Mouse (Mus musculus): ENCODE data around the gene Hmgcr.

Gene Hmgcr

DNA sequence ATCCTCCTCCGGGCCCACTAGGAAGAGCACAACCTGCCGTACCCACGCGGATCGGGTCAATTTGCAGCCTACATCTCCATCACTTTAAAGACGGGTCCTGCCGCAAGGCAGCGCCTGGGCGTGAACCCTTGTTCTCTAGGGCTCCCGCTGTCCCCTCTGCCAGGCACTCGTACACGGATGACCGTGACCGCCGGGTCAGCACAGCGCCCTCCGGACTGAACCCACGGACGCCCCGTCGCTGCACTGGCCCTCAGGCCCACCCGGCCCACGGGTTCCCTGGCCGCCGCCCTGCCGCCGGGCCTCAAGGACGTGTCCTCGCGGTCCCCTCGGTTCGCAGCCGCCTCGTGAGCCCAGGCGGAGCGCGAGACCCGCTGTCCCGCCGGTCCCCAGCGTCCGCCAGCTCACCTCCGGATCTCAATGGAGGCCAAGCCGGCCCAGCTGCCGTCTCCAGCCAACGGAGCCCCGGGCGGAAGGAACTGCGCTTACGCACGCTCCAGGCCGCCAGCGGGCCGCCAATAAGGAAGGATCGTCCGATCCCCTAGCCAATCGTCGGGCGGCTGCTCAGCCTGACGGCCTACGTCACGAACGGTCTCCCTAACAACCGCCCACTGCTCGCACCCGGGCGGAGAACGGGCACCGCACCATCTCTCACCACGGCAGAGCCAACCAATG is at the start of gene Hmgcr:
Hmgcr (minus strand) TSS at position 531 of the 672 bp plus-strand sequence.
- peak; percentile 96 for DNase-seq

DNA sequence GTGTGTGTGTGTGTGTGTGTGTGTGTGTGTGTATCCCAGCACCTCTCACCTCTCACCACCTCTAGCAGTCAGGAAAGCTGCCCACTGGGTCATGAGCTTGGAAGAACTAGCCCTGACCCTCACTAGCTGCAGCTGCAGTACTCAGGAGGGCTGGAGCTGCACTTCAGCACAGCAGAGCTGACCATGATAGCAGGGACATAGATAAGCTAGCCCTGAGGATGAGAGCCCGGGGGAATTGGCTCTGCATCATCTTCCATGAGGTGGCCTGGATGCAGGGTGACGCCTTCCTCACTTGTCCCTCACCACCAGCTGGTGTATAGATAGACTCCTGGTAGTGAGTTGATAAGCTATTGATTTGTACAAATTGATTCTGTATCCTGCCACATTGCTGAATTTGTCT is 49.3 kb upstream of the Hmgcr start:
- DNase-seq = no peak

DNA sequence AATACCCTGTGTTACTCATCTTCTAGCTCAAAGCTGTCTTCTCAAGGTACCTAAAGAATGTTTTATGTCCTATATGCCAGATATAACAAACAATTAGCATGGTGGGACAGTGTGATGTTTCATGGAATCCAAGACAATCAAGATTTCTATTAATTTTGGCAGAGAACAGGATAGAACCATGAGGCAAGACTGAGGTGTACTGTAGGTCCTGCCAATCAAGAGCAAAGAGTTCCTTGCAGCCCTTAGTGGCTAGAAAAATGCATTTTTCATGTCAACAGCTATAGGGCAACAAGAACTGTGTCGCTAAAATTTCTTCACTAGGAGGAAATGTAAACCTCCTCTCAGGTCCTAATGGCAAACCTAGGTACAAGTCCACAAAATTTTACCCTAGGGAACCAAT is 47.1 kb upstream of the Hmgcr start:
- DNase-seq = no peak

DNA sequence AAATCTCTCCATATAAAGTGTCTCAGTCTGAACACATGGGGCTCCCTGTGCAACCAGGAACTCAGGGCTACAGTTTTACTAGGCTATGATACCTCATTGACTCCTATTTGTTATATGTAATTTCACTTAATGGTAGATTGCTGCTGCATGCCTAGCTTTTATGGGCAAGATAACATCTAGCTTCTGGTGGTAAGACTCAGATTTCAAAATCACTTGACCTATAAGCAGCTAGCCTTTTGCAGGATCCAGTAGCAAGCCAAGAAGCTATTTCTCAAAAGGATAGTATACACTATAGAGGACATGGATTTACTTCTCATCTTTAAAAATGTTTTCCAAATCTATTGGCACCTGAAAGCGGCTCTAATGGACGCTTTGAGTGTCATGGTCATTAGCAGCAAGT is 45.6 kb upstream of the Hmgcr start:
- no peak for DNase-seq

DNA sequence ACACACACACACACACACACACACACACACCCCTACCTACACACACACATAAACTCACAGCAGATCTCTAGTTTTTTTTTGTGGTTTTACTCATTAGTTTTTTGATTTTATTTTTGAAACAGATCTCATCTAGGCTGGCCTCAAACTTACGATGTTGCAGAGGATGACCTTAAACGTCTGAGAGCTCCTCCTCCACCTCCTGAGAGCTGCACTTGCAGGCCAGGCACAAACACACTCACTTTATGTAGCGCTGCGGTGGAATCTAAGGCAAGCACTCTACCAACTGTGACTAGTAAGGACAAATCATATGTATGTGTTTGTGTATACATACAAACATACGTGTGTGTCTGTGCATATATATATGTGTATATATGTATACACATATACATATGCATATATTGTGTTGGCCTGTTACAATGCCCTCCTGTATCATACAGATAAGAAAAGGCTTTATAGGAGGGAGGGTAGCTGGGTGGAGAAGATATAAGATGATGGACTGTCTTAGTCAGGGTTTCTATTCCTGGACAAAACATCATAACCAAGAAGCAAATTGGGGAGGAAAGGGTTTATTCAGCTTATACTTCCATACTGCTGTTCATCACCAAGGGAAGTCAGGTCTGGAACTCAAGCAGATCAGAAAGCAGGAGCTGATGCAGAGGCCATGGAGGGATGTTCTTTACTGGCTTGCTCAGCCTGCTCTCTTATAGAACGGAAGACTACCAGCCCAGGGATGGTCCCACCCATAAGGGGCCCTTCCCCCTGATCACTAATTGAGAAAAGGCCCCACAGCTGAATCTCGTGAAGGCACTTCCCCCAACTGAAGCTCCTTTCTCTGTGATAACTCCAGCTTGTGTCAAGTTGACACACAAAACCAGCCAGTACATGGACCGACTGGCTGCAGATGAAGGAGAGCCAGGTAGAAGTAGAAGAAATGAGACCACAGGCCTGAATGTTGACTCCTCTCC is 38.8 kb upstream of the Hmgcr start:
- no peak for DNase-seq

DNA sequence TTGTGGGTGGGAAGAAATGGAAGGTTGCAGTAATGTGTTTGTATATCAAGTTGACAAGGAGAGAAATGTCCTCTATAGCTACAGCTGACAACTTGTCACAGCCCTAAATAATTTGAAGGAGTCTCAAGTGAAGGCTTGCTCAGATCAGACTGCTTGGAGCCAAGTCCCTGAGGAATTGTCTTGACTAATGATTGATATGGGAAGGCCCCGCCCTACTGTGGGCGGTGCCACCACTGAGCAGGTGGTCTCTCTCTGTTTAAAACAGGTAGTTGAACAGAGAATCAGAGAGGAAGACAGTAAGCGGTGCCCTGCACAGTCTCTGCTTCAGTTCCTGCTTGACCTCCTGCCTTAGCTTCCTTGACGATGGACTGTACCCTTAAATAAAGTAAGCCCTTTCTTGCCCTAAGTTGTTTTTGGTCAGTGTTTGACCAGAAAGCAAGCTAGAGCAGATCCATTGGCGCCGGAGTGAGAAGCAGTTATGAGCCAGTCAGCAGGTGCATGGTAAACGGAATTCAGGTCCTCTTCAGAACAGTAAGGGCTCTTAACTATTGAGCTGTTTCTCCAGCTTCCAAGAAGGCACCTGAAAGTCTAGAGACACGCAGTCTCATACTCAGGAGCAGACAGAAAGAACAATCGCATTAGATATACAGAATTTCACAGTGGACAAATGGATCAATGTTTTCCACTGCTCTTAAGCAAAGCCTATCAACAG is 32.0 kb upstream of the Hmgcr start:
- DNase-seq = no peak

DNA sequence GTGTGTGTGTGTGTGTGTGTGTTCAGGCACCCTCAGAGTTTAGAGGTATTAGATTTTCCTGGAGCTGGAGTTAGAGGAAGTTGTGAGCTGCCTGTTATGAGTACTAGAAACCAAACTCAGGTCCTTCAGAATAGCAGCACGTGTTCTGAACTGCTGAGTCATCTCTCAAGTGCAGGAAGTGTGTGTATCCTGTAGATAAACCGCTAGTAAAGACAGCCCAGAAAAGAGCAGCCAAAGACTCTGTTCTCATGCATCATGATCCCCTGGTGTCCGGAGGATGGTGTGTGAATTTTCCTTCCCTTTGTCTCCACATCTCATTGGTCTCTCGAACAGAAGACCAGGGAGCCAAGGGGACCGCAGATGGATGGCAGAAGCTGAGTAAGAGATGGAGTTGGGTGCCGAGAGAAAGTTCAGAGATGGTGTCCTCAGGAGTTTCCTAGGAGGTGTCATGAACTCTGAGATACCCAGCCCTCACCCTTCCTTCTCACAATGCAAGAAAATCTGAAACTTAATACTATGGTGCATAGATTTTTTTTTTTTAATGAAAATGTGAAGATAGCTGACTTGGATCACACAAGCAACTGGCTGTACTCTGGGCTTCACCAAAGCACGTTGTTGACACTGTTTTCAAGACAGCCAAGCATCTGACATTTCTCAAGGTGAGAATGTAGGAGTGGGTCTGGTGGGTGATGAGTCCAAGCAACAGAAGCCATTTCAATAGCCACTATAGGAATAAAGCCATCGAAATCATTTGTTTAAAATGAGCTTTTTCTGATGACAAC is 27.3 kb upstream of the Hmgcr start:
- no peak for DNase-seq

DNA sequence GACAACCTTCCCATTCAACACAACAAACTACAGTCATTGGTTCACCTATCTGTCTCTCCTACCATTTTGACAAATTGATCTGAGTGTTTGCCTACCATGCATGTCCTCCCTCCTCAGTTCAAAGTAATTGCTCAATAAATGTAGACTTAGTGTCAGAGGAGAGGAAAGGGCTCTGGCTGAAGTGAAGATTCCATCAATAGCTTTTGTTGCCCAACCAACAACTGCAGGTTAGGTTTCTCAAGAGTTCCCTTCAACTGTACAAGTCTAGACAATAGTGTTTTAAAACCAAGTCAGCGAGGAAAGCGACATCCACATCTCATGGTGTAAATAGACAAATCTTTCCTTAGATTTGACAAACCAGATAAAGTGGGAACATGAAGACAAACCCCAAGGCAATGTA is 24.7 kb upstream of the Hmgcr start:
- DNase-seq = no peak

DNA sequence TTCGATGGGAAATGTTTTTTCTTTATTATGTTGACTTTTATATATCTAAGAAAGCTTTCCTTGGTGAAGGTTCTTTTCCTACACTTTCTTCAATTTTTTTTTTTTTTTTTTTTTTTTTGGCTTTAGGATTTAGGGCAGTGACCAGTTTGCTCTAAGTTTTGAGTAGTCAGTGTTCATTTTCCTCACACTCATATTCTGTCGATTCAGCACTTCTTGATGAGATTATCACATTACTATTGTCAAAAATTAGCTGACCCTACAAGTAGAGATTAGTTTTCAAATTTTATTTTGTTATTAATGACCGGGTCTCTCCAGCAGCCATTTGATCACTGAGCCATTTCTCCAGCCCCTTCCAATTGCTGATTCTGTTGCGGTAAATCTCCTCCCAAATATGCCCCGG is 19.2 kb upstream of the Hmgcr start:
- DNase-seq = no peak

DNA sequence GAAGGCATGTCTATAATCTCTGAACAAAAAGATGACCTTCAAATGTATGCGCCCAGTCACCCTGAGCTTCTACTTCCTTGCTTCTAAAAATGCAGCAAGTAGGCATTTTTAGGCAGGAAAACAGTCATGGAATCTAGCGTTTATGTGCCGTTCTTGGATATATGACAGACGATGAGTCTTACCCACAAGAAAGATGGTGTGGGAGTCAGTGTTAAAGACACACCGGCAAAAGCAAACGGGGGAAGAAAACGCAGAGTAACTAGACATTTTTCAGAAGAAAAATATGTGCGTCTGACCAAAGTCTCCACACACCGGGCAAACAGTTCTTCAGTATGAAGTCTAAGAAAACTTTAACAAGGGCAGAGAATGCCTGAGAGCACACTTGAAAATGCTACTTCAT is 16.5 kb upstream of the Hmgcr start:
- DNase-seq = no peak

DNA sequence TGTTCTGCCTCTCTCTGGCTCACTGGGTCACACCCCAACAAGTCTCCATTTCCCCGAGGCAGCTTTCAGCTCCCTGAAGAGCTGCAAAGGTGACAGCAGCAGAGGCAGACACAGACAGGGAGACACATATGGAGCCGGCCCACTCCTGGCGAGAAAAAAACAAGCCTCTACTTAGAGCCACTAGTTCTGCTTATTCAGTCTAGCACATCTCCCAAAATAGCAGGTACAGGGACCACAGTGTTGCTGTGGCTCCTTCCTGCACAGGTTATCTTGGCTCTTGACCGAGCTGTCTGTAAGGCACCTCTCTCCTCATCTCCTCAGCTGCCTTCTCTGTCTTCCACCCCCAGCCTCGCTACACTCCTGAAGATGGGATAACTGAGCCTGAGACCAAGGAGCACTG is 14.0 kb upstream of the Hmgcr start:
- no peak for DNase-seq

DNA sequence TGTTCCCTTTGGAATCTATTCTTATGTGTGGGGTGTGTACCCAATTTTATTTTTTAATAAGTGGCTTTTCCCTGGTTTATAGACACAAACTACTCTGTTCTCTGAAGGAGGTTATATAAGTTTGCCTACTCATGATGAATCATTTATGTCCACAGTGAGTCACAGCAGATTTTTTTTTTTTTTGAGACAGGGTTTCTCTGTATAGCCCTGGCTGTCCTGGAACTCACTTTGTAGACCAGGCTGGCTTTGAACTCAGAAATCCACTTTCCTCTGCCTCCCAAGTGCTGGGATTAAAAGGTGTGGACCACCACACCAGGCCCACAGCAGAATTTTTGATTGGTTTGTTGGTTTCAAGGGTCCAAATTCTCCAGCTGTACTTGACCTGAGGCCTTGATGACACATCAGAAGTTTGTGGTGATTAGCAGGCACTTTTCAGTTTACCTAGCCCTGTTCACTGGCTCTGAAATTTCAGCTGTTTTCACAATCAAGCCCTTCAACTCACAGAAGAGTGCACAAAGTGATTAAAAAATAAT is 10.4 kb upstream of the Hmgcr start:
- no peak for DNase-seq

DNA sequence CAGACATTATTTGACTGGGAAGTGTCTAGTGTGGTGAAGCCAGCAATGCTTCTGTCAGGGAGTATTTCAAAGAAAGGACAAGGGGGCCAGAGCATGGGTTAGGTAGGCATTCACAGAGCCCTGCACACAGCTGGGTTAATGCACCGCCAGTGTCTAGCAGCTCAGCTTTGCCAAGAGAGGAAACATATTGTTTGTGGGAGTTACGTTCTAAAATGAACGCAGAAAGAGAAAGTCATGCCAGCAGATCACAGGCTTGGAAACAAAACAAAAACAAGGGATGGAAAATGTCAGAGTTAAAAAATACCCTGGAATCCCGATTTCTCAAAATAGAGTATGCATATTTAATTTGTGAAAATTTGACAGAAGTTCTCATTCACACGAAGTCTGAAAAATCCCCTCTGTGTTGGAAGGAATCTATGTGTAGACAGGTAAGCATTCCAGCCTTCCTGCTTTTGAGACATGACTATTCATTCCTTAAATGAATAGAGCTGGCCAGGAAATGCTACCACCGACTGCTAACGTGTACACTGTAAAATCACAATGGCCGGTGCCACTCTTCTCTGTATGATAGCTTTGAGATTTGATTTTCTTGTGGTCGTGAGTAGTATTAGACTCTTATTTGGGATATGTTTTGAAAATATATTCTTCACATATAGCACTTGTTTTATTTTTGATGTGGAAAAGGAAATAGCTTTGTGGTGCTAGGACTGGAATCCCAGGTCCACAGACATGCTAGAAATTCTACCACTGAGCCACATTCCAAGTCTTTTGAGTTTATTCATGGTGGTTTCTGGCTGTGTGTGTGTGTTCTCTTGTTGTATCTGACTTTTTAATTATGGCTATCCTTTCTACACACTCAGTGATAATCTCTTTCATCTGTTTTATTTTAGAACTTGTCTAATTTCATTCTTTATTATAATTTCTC is 9.7 kb upstream of the Hmgcr start:
- no peak for DNase-seq

DNA sequence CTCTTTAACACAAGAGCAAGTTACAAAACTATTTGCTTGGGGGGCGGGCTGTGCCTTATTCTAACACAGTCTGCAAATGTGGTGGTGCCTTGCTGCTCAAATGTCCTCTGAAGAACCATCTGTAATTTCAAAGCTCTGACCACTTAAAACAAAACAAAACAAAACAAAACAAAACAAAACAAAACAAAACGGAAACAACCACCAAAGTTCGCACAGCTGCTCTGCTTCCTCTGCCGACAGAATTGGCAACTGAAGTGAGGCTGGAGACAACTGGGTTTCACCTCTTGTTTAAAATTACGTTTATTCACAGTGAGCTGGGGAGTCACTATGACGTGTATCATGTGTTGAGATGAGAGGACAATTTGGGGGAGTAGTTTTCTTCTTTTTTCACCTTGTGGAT is 7.9 kb upstream of the Hmgcr start:
- DNase-seq = no peak

DNA sequence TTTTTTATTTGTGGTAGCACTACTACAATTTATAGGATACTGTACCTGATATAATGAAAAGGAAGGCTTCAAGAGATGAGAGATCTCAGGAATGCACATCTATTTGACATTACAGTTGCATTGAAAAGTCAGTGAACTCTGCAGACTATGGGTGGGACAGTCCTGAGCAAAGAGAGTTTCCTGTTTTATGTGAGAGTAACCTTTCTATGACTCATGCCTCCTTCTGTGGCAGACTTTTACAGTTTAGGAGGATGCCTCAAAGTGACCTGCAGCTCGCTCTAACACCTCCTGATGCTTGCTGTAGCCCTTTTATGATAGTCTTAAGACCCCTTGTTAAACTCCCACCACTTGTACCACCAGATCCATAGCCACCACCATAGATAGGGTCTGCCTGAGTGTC is 6.3 kb upstream of the Hmgcr start:
- no peak for DNase-seq

DNA sequence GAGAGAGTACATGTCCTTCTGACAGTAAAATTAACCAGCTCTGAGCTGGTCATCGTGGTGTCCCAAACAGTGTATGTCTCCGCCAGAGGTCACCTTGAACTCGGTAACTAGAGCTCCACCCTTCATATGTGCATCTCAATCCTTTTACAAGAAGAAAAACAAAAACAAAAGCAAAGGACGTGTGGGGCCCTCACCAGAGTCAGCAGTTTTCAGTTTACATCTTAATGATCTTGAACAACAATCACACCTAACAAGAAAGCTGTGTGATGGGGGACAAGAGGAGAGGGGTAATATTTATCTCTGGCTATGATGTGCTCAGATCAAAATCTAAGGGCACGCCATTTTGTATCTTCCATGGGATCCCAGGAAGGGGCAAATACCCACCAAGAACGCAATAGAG is 5.0 kb upstream of the Hmgcr start:
- DNase-seq = no peak

DNA sequence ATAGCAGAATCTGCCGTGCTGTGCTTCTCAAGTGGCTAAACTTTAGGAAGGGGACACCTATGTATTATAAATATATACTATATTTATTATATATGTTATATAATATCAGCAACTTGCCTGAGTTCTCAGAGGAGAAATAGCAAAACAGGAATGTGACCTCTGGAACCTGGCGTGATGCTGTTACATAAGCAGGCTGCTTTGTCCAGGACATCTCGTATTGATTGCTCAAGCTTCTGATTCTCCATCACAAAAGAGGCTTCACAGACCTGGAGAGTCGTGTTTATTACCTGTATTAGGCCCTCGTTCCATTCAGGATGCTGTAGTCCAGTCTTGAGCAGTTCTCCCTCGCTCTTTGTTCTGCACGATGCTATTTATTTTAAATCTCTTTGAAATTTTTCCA is 3.1 kb upstream of the Hmgcr start:
- no peak for DNase-seq

DNA sequence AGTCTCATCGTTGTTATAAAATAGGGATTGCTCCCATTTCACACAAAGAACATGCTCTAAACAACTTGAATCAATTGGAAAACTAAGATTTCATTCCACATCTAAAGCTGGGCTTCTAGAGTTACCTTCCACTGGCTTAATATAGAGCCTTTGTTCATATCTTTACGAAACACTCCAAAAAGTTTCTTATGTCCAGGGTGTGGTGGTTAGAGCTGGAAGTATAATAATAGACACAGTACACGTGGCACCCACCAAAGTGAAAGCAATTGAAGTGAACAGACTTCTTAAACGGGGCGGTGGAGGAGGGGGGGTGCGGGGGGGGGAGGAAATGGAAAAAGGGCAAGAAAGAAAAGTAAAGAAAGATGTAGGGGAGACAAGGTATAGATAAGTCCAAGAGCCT is 1.5 kb upstream of the Hmgcr start:
- no peak for DNase-seq

DNA sequence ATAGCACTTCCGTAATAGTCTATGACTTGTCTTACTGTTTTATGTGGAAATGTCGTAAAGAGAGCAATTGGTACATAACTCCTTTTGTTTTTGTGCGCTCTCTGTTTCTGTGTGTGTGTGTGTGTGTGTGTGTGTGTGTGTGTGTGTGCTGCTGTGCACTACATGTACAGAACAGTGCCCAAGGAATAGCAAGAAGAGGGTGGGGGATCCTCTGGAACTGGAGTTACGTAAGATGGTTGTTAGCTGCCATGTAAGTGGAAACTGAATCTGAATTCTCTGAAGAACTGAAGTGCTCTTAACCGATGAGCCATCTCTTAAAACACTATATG is 1.1 kb upstream of the Hmgcr start:
- DNase-seq = no peak

DNA sequence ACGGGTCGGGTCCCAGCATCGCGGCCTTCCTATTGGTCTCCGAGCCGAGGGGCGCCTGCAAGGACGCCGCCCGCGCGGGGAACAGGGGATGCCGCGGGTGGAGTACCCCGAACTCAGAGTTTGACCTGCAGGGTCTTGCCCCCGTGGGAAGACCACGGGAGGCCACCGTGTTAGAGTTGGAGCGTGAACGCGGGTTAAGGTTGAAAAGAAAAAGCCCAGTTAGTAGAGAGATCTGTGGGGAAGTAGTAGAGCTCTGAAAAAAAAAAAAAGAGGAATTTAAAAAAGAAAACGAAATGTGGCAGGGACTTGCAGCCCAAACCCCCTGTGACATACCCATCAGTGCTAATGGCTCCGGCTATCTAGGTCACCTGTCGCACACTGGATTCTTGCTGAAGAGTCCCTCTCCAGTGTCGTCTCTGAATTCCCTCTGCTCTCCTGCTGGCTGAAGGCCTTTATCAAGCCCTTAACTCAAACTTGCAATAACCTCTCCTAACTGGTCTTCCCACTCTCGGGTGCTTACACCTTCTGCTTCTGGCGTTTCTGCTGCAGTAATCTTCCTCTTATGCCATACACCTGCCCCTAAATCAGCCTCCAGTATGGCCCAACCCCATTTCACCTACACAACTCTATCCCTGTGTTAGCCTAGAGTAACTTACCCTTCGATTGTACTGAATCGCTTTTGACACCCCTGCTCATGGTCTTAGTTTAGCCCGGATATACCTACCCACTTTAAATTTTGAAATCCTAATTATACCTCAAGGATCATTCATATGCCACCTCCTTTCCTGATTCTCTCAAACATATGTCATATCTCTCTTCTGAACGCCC is 556 bp upstream of the Hmgcr start:
- no peak for DNase-seq

DNA sequence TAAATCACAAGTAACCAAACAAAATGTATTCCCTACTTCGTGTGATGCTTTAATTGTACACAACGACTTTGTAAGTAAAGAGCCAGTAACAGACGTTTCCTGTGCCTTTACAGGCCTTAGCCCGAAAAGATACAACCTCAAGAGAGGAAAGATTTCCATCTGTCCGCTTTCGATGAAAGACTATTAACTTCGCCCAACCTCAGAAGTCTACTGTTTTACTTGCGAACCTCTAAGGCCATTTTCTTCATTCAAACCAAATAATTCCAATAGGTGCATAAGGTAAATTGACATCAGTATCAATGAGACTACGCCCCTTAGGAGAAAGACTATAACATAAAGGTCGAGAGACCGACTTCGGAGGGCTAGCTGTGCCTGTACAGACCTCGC is 724 bp downstream of the Hmgcr start:
- no peak for DNase-seq

Data from kidney, adult 18-20 months (tissue).